Mouse (Mus musculus) midbrain, embryonic 14.5 days (tissue): ENCODE measurements around the gene Clec9a. TPM values are rescaled to one million over a fixed set of nuclear protein-coding genes. Genes with fewer than 3 reads are reported as not detected.

Experiments used
- ATAC-seq: fragments of 200-750 bp; cut with Nextera tagmentation; 2 replicates; pipeline ENCODE4 v1.8.0; 2017; ENCODE audit warnings: moderate number of reproducible peaks, moderate library complexity; ENCODE audit not compliant: low FRiP score, low TSS enrichment
- DNase-seq: peaks from one replicate; pipeline ENCODE4 v3.0.0-alpha.2; 2015
- H3K27ac ChIP-seq: fragments of 300-500 bp; sonication (generic); replicated peaks from 2 replicates; pipeline ENCODE4 v1.5.1; 2014; ENCODE audit warnings: mild to moderate bottlenecking, low read depth, low read length, moderate library complexity
- H3K27me3 ChIP-seq: fragments of 300-500 bp; sonication (generic); 2 replicates; pipeline ENCODE4 v1.6.1; 2014; ENCODE audit warnings: low read length, control low read depth, mixed read lengths; ENCODE audit not compliant: control insufficient read depth, insufficient read depth
- H3K36me3 ChIP-seq: fragments of 300-500 bp; sonication (generic); 2 replicates; pipeline ENCODE4 v1.6.1; 2014; ENCODE audit warnings: low read length, control low read depth; ENCODE audit not compliant: control insufficient read depth, insufficient read depth
- H3K4me1 ChIP-seq: fragments of 300-500 bp; sonication (generic); 2 replicates; pipeline ENCODE4 v1.6.1; 2014; ENCODE audit warnings: mild to moderate bottlenecking, antibody characterized with exemption, low read length, control low read depth; ENCODE audit not compliant: control insufficient read depth, insufficient read depth
- H3K4me2 ChIP-seq: fragments of 300-500 bp; sonication (generic); 2 replicates; pipeline ENCODE4 v1.6.1; 2014; ENCODE audit warnings: mild to moderate bottlenecking, low read length, moderate library complexity
- H3K4me3 ChIP-seq: fragments of 300-500 bp; sonication (generic); replicated peaks from 2 replicates; pipeline ENCODE4 v1.5.1; 2014; ENCODE audit warnings: low read depth, low read length
- H3K9ac ChIP-seq: fragments of 300-500 bp; sonication (generic); replicated peaks from 2 replicates; pipeline ENCODE4 v1.6.1; 2014; ENCODE audit warnings: mild to moderate bottlenecking, low read length, moderate library complexity
- H3K9me3 ChIP-seq: fragments of 300-500 bp; sonication (generic); 2 replicates; pipeline ENCODE4 v1.6.1; 2016; ENCODE audit warnings: low read length, control low read depth, mixed read lengths; ENCODE audit not compliant: control insufficient read depth
- WGBS: fragments of 180-500 bp; shearing (Covaris S2); extraction: QIAGEN DNeasy Blood & Tissue Kit; methylation state at CpG from one replicate; pipeline ENCODE4 v1.1.7; 2014; 5-methylcytosine and 5-hydroxymethylcytosine counted together
- polyA plus RNA-seq: library from polyadenylated mRNA; unstranded; fragments of >200 nt; fragmentation: Nextera tagmentation; extraction: Ambion mirVana; gene quantifications from 2 replicates; pipeline ENCODE4 v1.2.1, GENCODE M21; 2014

The Clec9a gene
- polyA plus RNA-seq, result 0.32 and 0.37 TPM in 2 replicates

GRCm38 (mm10) chr6:129408562-129408961, at the start of gene Clec9a:
TSS of gene Clec9a (plus strand) at chr6:129408862.
- Histone ChIP-seq H3K27ac (no peak within 1 kb of the TSS), H3K36me3 (no peaks in the 10 kb centered on the region), H3K27me3 (no peaks in the 10 kb centered on the region), H3K4me2 (no peak within 1 kb of the TSS), H3K9me3 (no peaks in the 10 kb centered on the region), H3K4me3 (no peak within 1 kb of the TSS), H3K4me1 (no peaks in the 10 kb centered on the region), H3K9ac (no peak within 1 kb of the TSS)
- DNase-seq, result no peak
- 92% methylated on average over 2 of the region's 2 CpGs for WGBS
- ATAC-seq, result no peak

- no peak overlapping the region for H3K27ac ChIP-seq
- H3K27me3 ChIP-seq, result no peaks in the 10 kb centered on the region
- H3K4me2 ChIP-seq, result no peak overlapping the region
- H3K4me1 ChIP-seq, result no peaks in the 10 kb centered on the region
- no peak overlapping the region for H3K4me3 ChIP-seq
- ATAC-seq, result no peak
- no peaks in the 10 kb centered on the region for H3K9me3 ChIP-seq
- 94% methylated on average over 2 of the region's 2 CpGs for WGBS
- H3K36me3 ChIP-seq, result no peaks in the 10 kb centered on the region
- no peak for DNase-seq
- H3K9ac ChIP-seq, result no peak overlapping the region
Measured at GRCm38 (mm10) chr6:129359515-129359914, 49.1 kb upstream of the Clec9a start.

- Histone ChIP-seq H3K4me1 (no peaks in the 10 kb centered on the region), H3K9ac (no peak overlapping the region), H3K36me3 (no peaks in the 10 kb centered on the region), H3K27ac (no peak overlapping the region), H3K27me3 (no peaks in the 10 kb centered on the region), H3K4me2 (no peak overlapping the region), H3K9me3 (no peaks in the 10 kb centered on the region), H3K4me3 (no peak overlapping the region)
- DNase-seq (no peak), ATAC-seq (no peak)
- WGBS, result 25% methylated on average over 1 of the region's 1 CpGs
Measured at GRCm38 (mm10) chr6:129363942-129364341, 44.7 kb upstream of the Clec9a start.

GRCm38 (mm10) chr6:129365959-129366359, 42.7 kb upstream of the Clec9a start:
- Histone ChIP-seq H3K9me3 (no peaks in the 10 kb centered on the region), H3K36me3 (no peaks in the 10 kb centered on the region), H3K27me3 (no peaks in the 10 kb centered on the region), H3K27ac (no peak overlapping the region), H3K9ac (no peak overlapping the region), H3K4me2 (no peak overlapping the region), H3K4me1 (no peaks in the 10 kb centered on the region), H3K4me3 (no peak overlapping the region)
- 15% methylated on average over 6 of the region's 6 CpGs for WGBS
- DNase-seq (peak; percentile 89), ATAC-seq (peak; percentile 67)

- DNase-seq, result no peak
- no peak for ATAC-seq
- Histone ChIP-seq H3K9ac (no peak overlapping the region), H3K4me2 (no peak overlapping the region), H3K27me3 (no peaks in the 10 kb centered on the region), H3K4me3 (no peak overlapping the region), H3K9me3 (no peaks in the 10 kb centered on the region), H3K27ac (no peak overlapping the region), H3K4me1 (no peaks in the 10 kb centered on the region), H3K36me3 (no peaks in the 10 kb centered on the region)
- 78% methylated on average over 7 of the region's 7 CpGs for WGBS
Measured at GRCm38 (mm10) chr6:129369374-129370132, 39.1 kb upstream of the Clec9a start.

GRCm38 (mm10) chr6:129374937-129375471, 33.7 kb upstream of the Clec9a start:
- DNase-seq, result no peak
- Histone ChIP-seq H3K4me1 (no peaks in the 10 kb centered on the region), H3K9ac (no peak overlapping the region), H3K36me3 (no peaks in the 10 kb centered on the region), H3K4me3 (no peak overlapping the region), H3K27ac (no peak overlapping the region), H3K9me3 (peaks cover 6% of the 10 kb centered on the region; the same call in 1 of the 2 replicates), H3K27me3 (no peaks in the 10 kb centered on the region), H3K4me2 (no peak overlapping the region)
- WGBS, result 87% methylated on average over 2 of the region's 2 CpGs
- ATAC-seq, result no peak

- no peak for ATAC-seq
- H3K9me3 ChIP-seq, result peaks cover 6% of the 10 kb centered on the region; the same call in 1 of the 2 replicates
- WGBS, result 58% methylated on average over 4 of the region's 4 CpGs
- no peak overlapping the region for H3K9ac ChIP-seq
- H3K4me1 ChIP-seq, result no peaks in the 10 kb centered on the region
- no peak overlapping the region for H3K4me2 ChIP-seq
- no peak overlapping the region for H3K27ac ChIP-seq
- no peaks in the 10 kb centered on the region for H3K27me3 ChIP-seq
- no peaks in the 10 kb centered on the region for H3K36me3 ChIP-seq
- no peak overlapping the region for H3K4me3 ChIP-seq
- no peak for DNase-seq
Measured at GRCm38 (mm10) chr6:129380454-129380853, 28.2 kb upstream of the Clec9a start.

- Histone ChIP-seq H3K36me3 (no peaks in the 10 kb centered on the region), H3K27ac (no peak overlapping the region), H3K9me3 (no peaks in the 10 kb centered on the region), H3K27me3 (no peaks in the 10 kb centered on the region), H3K4me3 (no peak overlapping the region), H3K4me1 (no peaks in the 10 kb centered on the region), H3K4me2 (no peak overlapping the region), H3K9ac (no peak overlapping the region)
- no peak for ATAC-seq
- no peak for DNase-seq
- WGBS, result 70% methylated on average over 1 of the region's 1 CpGs
Measured at GRCm38 (mm10) chr6:129381736-129382135, 26.9 kb upstream of the Clec9a start.

- no peaks in the 10 kb centered on the region for H3K36me3 ChIP-seq
- WGBS, result 94% methylated on average over 3 of the region's 3 CpGs
- no peak overlapping the region for H3K27ac ChIP-seq
- ATAC-seq, result no peak
- no peaks in the 10 kb centered on the region for H3K9me3 ChIP-seq
- DNase-seq, result no peak
- no peak overlapping the region for H3K9ac ChIP-seq
- H3K4me1 ChIP-seq, result no peaks in the 10 kb centered on the region
- H3K4me3 ChIP-seq, result no peak overlapping the region
- H3K4me2 ChIP-seq, result no peak overlapping the region
- no peaks in the 10 kb centered on the region for H3K27me3 ChIP-seq
Measured at GRCm38 (mm10) chr6:129383466-129383865, 25.2 kb upstream of the Clec9a start.
